Mouse (Mus musculus) liver, adult 2 months (tissue): ENCODE data around the gene Raly. TPM values are rescaled to one million over a fixed set of nuclear protein-coding genes. Genes with fewer than 3 reads are reported as not detected.

ENCODE experiments used
- DNase-seq: peaks from one replicate; pipeline ENCODE4 v3.0.0-alpha.2; 2011; ENCODE audit warnings: low read depth, low spot score; ENCODE audit errors: extremely low read depth
- H3K27ac ChIP-seq: fragments of 200-500 bp; replicated peaks from 2 replicates; pipeline ENCODE4 v1.5.1; 2012; ENCODE audit warnings: low read depth, mild to moderate bottlenecking, control low read depth, inconsistent platforms, low read length; ENCODE audit not compliant: insufficient read depth
- H3K27me3 ChIP-seq: fragments of 200-500 bp; 2 replicates; pipeline ENCODE4 v1.6.1; 2012; ENCODE audit warnings: mild to moderate bottlenecking, moderate library complexity, low read length, inconsistent platforms; ENCODE audit not compliant: control insufficient read depth, insufficient read depth
- H3K36me3 ChIP-seq: fragments of 200-500 bp; 2 replicates; pipeline ENCODE4 v1.6.1; 2012; ENCODE audit warnings: low read length, inconsistent platforms; ENCODE audit not compliant: control insufficient read depth, insufficient read depth
- H3K4me1 ChIP-seq: fragments of 200-500 bp; 2 replicates; pipeline ENCODE4 v1.6.1; 2011; ENCODE audit warnings: low read length; ENCODE audit not compliant: control insufficient read depth, insufficient read depth
- H3K4me3 ChIP-seq: fragments of 200-500 bp; 2 replicates; pipeline ENCODE4 v1.5.1; 2011; ENCODE audit warnings: low read depth, mild to moderate bottlenecking, control low read depth, low read length, moderate library complexity; ENCODE audit not compliant: insufficient read depth
- H3K79me2 ChIP-seq: fragments of 200-500 bp; 2 replicates; pipeline ENCODE4 v1.6.1; 2012; ENCODE audit warnings: inconsistent platforms, mild to moderate bottlenecking, low read length, moderate library complexity; ENCODE audit not compliant: control insufficient read depth, insufficient read depth
- H3K9ac ChIP-seq: fragments of 200-500 bp; 2 replicates; pipeline ENCODE4 v1.6.1; 2012; ENCODE audit warnings: low read depth, mild to moderate bottlenecking, control low read depth, inconsistent platforms, low read length
- CTCF ChIP-seq: fragments of 200-500 bp; IDR thresholded peaks from 2 replicates; pipeline ENCODE4 v1.5.1; 2011; ENCODE audit warnings: low read depth, low read length, control low read depth
- POLR2A ChIP-seq: fragments of 200-500 bp; IDR thresholded peaks from 2 replicates; pipeline ENCODE4 v1.6.1; 2011; ENCODE audit warnings: low read length, control low read depth; ENCODE audit not compliant: insufficient read depth; ENCODE audit errors: extremely low read depth
- WGBS: fragments of 180-500 bp; shearing (Covaris S2); methylation state at CpG from one replicate; pipeline ENCODE4 v1.1.7; 2018; 5-methylcytosine and 5-hydroxymethylcytosine counted together
- polyA plus RNA-seq: library from polyadenylated mRNA; depleted of rRNA; stranded (reverse); fragments of >200 nt; gene quantifications from 2 replicates; pipeline ENCODE4 v1.2.3, GENCODE M21; 2012; rRNA removed
- total RNA-seq: library from RNA; depleted of rRNA; stranded (reverse); fragments of >200 nt; gene quantifications from 2 replicates; pipeline ENCODE4 v1.2.3, GENCODE M21; 2014; rRNA removed

The Raly gene
- total and polyA plus RNA-seq, 2 experiments, result 57.6 to 79.0 TPM

- H3K36me3 ChIP-seq, result no peaks in the 10 kb centered on the region
- no peaks in the 10 kb centered on the region for H3K79me2 ChIP-seq
These were observed 125.1 kb downstream of the Raly start for GRCm38 (mm10) chr2:154915922-154916541.

GRCm38 (mm10) chr2:154916547-154916946 is 125.7 kb downstream of the Raly start:
- Histone ChIP-seq H3K27ac (no peak overlapping the region), H3K9ac (no peak overlapping the region), H3K27me3 (no peaks in the 10 kb centered on the region), H3K36me3 (no peaks in the 10 kb centered on the region), H3K4me1 (no peaks in the 10 kb centered on the region), H3K79me2 (no peaks in the 10 kb centered on the region), H3K4me3 (no peak overlapping the region)
- TF ChIP-seq POLR2A (no peak), CTCF (peak; percentile 55; the same call in 1 of the 2 replicates)
- peak; percentile 44 for DNase-seq
- WGBS, result 19% methylated on average over 2 of the region's 2 CpGs

More at GRCm38 (mm10) chr2:154915922-154916541, 125.1 kb downstream of the Raly start:
- DNase-seq, result no peak
- Histone ChIP-seq H3K27me3 (no peaks in the 10 kb centered on the region), H3K27ac (no peak overlapping the region), H3K9ac (no peak overlapping the region), H3K4me1 (no peaks in the 10 kb centered on the region), H3K4me3 (no peak overlapping the region)
- TF ChIP-seq CTCF (no peak), POLR2A (no peak)
- WGBS, result 83% methylated on average over 12 of the region's 12 CpGs

Other genes starting within 250 kb of the Raly start
- not detected in 2 replicates for gene 1700003F12Rik, start 244.0 kb upstream of the Raly start, total RNA-seq
- gene 1700003F12Rik, start 244.0 kb upstream of the Raly start, polyA plus RNA-seq, result 0.54 TPM in 2 replicates
- gene Actl10, start 239.3 kb upstream of the Raly start, total RNA-seq, result 0.09 and 0.13 TPM in 2 replicates
- gene Actl10, start 239.3 kb upstream of the Raly start, polyA plus RNA-seq, result not detected in 2 replicates
- gene Necab3, start 232.2 kb upstream of the Raly start, total RNA-seq, result 0.09 and 0.13 TPM in 2 replicates
- gene Necab3, start 232.2 kb upstream of the Raly start, polyA plus RNA-seq, result 0.09 TPM in 1 of 2 replicates, not detected in the other
- gene E2f1, start 221.2 kb upstream of the Raly start, total RNA-seq, result 1.1 and 2.3 TPM in 2 replicates
- gene E2f1, start 221.2 kb upstream of the Raly start, polyA plus RNA-seq, result 2.4 and 3.8 TPM in 2 replicates
- 39.9 and 51.1 TPM in 2 replicates for gene Pxmp4, start 187.4 kb upstream of the Raly start, total RNA-seq
- gene Pxmp4, start 187.4 kb upstream of the Raly start, polyA plus RNA-seq, result 127 and 134 TPM in 2 replicates
- 0.18 and 1.0 TPM in 2 replicates for gene Zfp341, start 177.8 kb upstream of the Raly start, total RNA-seq
- gene Zfp341, start 177.8 kb upstream of the Raly start, polyA plus RNA-seq, result 3.2 TPM in 2 replicates
- not detected in 2 replicates for gene 4930519P11Rik, start 177.7 kb upstream of the Raly start, total RNA-seq
- gene 4930519P11Rik, start 177.7 kb upstream of the Raly start, polyA plus RNA-seq, result 0.37 TPM in 1 of 2 replicates, not detected in the other
- 54.4 and 57.7 TPM in 2 replicates for gene Chmp4b, start 139.4 kb upstream of the Raly start, total RNA-seq
- 37.6 and 37.8 TPM in 2 replicates for gene Chmp4b, start 139.4 kb upstream of the Raly start, polyA plus RNA-seq
- gene Gm14214, start 21.1 kb upstream of the Raly start, total RNA-seq, result not detected in 2 replicates
- gene Gm14214, start 21.1 kb upstream of the Raly start, polyA plus RNA-seq, result not detected in 2 replicates
- not detected in 2 replicates for gene a, start 306 bp downstream of the Raly start, total RNA-seq
- not detected in 2 replicates for gene a, start 306 bp downstream of the Raly start, polyA plus RNA-seq
- gene Eif2s2, start 101.8 kb downstream of the Raly start, total RNA-seq, result 30.4 and 38.7 TPM in 2 replicates
- gene Eif2s2, start 101.8 kb downstream of the Raly start, polyA plus RNA-seq, result 7.8 and 8.1 TPM in 2 replicates
- gene Gm14226, start 227.2 kb downstream of the Raly start, total RNA-seq, result under 0.01 TPM in 1 of 2 replicates, not detected in the other
- gene Gm14226, start 227.2 kb downstream of the Raly start, polyA plus RNA-seq, result 0.02 TPM in 1 of 2 replicates, not detected in the other